Mouse (Mus musculus) MEL (cell line): ENCODE data around the gene Abcc10. TPM values are rescaled to one million over a fixed set of nuclear protein-coding genes. Genes with fewer than 3 reads are reported as not detected.

Experiments
- DNase-seq: peaks from one replicate; pipeline ENCODE4 v3.0.0; 2011; ENCODE audit warnings: low read depth, low spot score
- H3K27ac ChIP-seq: 2 replicates; pipeline ENCODE4 v1.5.1; 2012; ENCODE audit warnings: low read depth, mild to moderate bottlenecking, control low read depth, low read length, moderate library complexity; ENCODE audit not compliant: control insufficient read depth
- H3K27me3 ChIP-seq, 2 experiments: fragments of 150-350 bp in 1 of 2; sonication (generic) in 1 of 2; 2 replicates each; pipeline ENCODE4 v1.6.1; 2012; ENCODE audit warnings: low read length in 2 of 2, mild to moderate bottlenecking in 2 of 2, improper control_type of control experiment in 1 of 2, moderate library complexity in 1 of 2; ENCODE audit not compliant: insufficient read depth in 2 of 2, control insufficient read depth in 1 of 2
- H3K36me3 ChIP-seq, 2 experiments: 2 replicates each; pipeline ENCODE4 v1.6.1; 2012 to 2014; ENCODE audit warnings: low read length in 2 of 2, improper control_type of control experiment in 1 of 2, inconsistent platforms in 1 of 2, mild to moderate bottlenecking in 1 of 2; ENCODE audit not compliant: insufficient read depth in 2 of 2, control insufficient read depth in 1 of 2
- H3K4me1 ChIP-seq, 2 experiments: fragments of 150-350 bp in 1 of 2; sonication (generic) in 1 of 2; 2 replicates each; pipeline ENCODE4 v1.6.1; 2012; ENCODE audit warnings: low read length in 2 of 2, improper control_type of control experiment in 1 of 2, mild to moderate bottlenecking in 1 of 2; ENCODE audit not compliant: insufficient read depth in 2 of 2, control insufficient read depth in 1 of 2
- H3K4me3 ChIP-seq, 2 experiments: fragments of 150-350 bp in 1 of 2; sonication (generic) in 1 of 2; 2 replicates each; pipeline ENCODE4 v1.5.1; 2012; ENCODE audit warnings: low read depth in 2 of 2, low read length in 2 of 2, mild to moderate bottlenecking in 2 of 2, moderate library complexity in 2 of 2, control low read depth in 1 of 2, improper control_type of control experiment in 1 of 2; ENCODE audit not compliant: control insufficient read depth in 1 of 2, insufficient read depth in 1 of 2
- H3K79me2 ChIP-seq: 2 replicates; pipeline ENCODE4 v1.6.1; 2012; ENCODE audit warnings: mild to moderate bottlenecking, low read length, moderate library complexity; ENCODE audit not compliant: control insufficient read depth, poor library complexity, insufficient read depth
- H3K9ac ChIP-seq: 2 replicates; pipeline ENCODE4 v1.6.1; 2012; ENCODE audit warnings: low read depth, mild to moderate bottlenecking, control low read depth, low read length, moderate library complexity; ENCODE audit not compliant: control insufficient read depth, poor library complexity, severe bottlenecking
- H3K9me3 ChIP-seq: fragments of 150-350 bp; sonication (generic); replicated peaks from 2 replicates; pipeline ENCODE4 v1.6.1; 2012; ENCODE audit warnings: mild to moderate bottlenecking, low read length, improper control_type of control experiment, moderate library complexity; ENCODE audit not compliant: insufficient read depth
- CTCF ChIP-seq, 3 experiments: IDR thresholded peaks in 2 of 3; conservative IDR thresholded peaks in 1 of 3; 2 replicates each; pipeline ENCODE4 v1.5.1; 2011 to 2012; ENCODE audit warnings: low read length in 3 of 3, low read depth in 2 of 3, mild to moderate bottlenecking in 2 of 3, improper control_type of control experiment in 1 of 3, inconsistent platforms in 1 of 3, mixed read lengths in 1 of 3, moderate library complexity in 1 of 3; ENCODE audit not compliant: control insufficient read depth in 1 of 3, insufficient read depth in 1 of 3, poor library complexity in 1 of 3, severe bottlenecking in 1 of 3
- EP300 ChIP-seq, 2 experiments: IDR thresholded peaks; 2 replicates each; pipeline ENCODE4 v1.6.1; 2011; ENCODE audit warnings: improper control_type of control experiment in 2 of 2, low read length in 2 of 2, low read depth in 1 of 2, mild to moderate bottlenecking in 1 of 2
- ETS1 ChIP-seq: IDR thresholded peaks from 2 replicates; pipeline ENCODE4 v1.6.1; 2012; ENCODE audit warnings: low read depth, mild to moderate bottlenecking, inconsistent platforms, low read length, improper control_type of control experiment, moderate library complexity
- MAX ChIP-seq: IDR thresholded peaks from 2 replicates; pipeline ENCODE4 v1.6.1; 2011; ENCODE audit warnings: low read length, improper control_type of control experiment
- MAZ ChIP-seq: IDR thresholded peaks from 2 replicates; pipeline ENCODE4 v1.6.1; 2012; ENCODE audit warnings: low read depth, mild to moderate bottlenecking, inconsistent platforms, low read length, improper control_type of control experiment
- MXI1 ChIP-seq: IDR thresholded peaks from 2 replicates; pipeline ENCODE4 v1.6.1; 2011; ENCODE audit warnings: mild to moderate bottlenecking, low read depth, low read length, improper control_type of control experiment
- POLR2A ChIP-seq, 2 experiments: IDR thresholded peaks; 2 replicates each; pipeline ENCODE4 v1.6.1; 2011 to 2012; ENCODE audit warnings: low read length in 2 of 2, mild to moderate bottlenecking in 2 of 2, control low read depth in 1 of 2, improper control_type of control experiment in 1 of 2, low read depth in 1 of 2, moderate library complexity in 1 of 2; ENCODE audit not compliant: control insufficient read depth in 1 of 2, insufficient read depth in 1 of 2, poor library complexity in 1 of 2
- POLR2AphosphoS2 ChIP-seq: IDR thresholded peaks from 2 replicates; pipeline ENCODE4 v1.6.1; 2011; ENCODE audit warnings: low read length, improper control_type of control experiment
- POLR2AphosphoS5 ChIP-seq: IDR thresholded peaks from 2 replicates; pipeline ENCODE4 v1.6.1; 2012; ENCODE audit warnings: low read depth, borderline replicate concordance, mild to moderate bottlenecking, inconsistent platforms, low read length, moderate library complexity, mixed read lengths
- RAD21 ChIP-seq: IDR thresholded peaks from 2 replicates; pipeline ENCODE4 v1.6.1; 2011; ENCODE audit warnings: mild to moderate bottlenecking, low read depth, low read length, improper control_type of control experiment
- RCOR1 ChIP-seq: IDR thresholded peaks from 2 replicates; pipeline ENCODE4 v1.6.1; 2012; ENCODE audit warnings: low read depth, mild to moderate bottlenecking, inconsistent platforms, low read length, improper control_type of control experiment
- SMC3 ChIP-seq: IDR thresholded peaks from 2 replicates; pipeline ENCODE4 v1.6.1; 2011; ENCODE audit warnings: low read depth, low read length, improper control_type of control experiment
- USF1 ChIP-seq: IDR thresholded peaks from 2 replicates; pipeline ENCODE4 v1.6.1; 2014; ENCODE audit warnings: low read depth, mild to moderate bottlenecking, inconsistent platforms, low read length, improper control_type of control experiment, moderate library complexity
- USF2 ChIP-seq, 2 experiments: IDR thresholded peaks; 2 replicates each; pipeline ENCODE4 v1.6.1; 2011 to 2012; ENCODE audit warnings: improper control_type of control experiment in 2 of 2, low read length in 2 of 2, borderline replicate concordance in 1 of 2, inconsistent platforms in 1 of 2, low read depth in 1 of 2, mild to moderate bottlenecking in 1 of 2; ENCODE audit not compliant: insufficient read depth in 1 of 2
- ZC3H11A ChIP-seq: IDR thresholded peaks from 2 replicates; pipeline ENCODE4 v1.6.1; 2012; ENCODE audit warnings: low read depth, mild to moderate bottlenecking, inconsistent platforms, low read length, improper control_type of control experiment
- ZMIZ1 ChIP-seq: IDR thresholded peaks from 2 replicates; pipeline ENCODE4 v1.6.1; 2012; ENCODE audit warnings: low read depth, mild to moderate bottlenecking, inconsistent platforms, low read length, improper control_type of control experiment, moderate library complexity
- ZNF384 ChIP-seq: IDR thresholded peaks from 2 replicates; pipeline ENCODE4 v1.6.1; 2012; ENCODE audit warnings: low read depth, mild to moderate bottlenecking, inconsistent platforms, low read length, improper control_type of control experiment
- polyA plus RNA-seq, 2 experiments: library from polyadenylated mRNA; stranded (reverse) in 1 of 2; unstranded in 1 of 2; fragments of >175 nt in 1 of 2; fragments of >200 nt in 1 of 2; gene quantifications; 2 replicates each; pipeline versions ENCODE4 v1.2.1 to v1.2.4; 2012; ENCODE audit warnings: low replicate concordance in 2 of 2, low read depth in 1 of 2; ENCODE audit not compliant: insufficient read length in 2 of 2, insufficient read depth in 1 of 2, missing spikeins in 1 of 2
- total RNA-seq: library from RNA; depleted of rRNA; stranded (reverse); fragments of 300-350 nt; gene quantifications from 2 replicates; pipeline ENCODE4 v1.2.3, GENCODE M21; 2012

Gene Abcc10
- total and polyA plus RNA-seq, 3 experiments = 4.0 to 6.2 TPM; not detected in 1

DNA sequence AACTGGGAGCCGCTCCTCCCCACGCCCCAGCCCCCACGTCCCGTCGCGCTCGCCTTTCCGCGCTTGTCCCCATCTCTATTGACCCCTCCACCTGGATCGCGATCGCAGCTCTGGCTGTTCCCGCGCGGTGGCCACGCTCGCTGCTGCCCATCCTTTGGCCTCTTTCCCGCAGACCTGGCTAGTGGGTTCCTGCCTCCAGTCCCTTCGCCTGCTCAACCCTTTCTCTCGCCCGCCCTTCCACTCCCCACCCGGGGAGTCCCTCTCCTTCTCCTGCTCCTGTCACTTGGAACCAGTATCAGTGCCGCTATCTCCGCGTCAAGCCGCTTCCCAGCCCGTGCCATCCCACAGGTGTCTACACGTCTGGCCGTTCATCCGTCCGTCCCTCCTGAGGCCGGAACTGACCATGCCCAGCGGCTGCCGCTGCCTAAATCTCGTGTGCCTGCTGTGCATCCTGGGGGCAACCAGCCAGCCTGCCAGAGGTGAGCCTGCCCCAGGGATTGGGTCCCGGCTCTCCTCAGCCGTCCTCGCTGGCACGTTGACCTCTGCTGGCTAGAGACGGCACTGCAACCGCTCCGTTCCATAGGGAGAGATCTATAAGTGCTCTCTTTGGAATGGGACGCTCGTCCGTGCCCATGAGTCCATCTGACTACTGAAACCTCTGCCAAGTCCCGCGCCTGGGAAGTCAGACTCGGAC, 29.8 kb downstream of the Abcc10 start:
- Histone ChIP-seq H3K4me1 (no peaks in the 10 kb centered on the region), H3K27me3 (peaks cover 5 to 7% of the 10 kb centered on the region in 2 experiments), H3K27ac (no peak overlapping the region), H3K36me3 (no peaks in the 10 kb centered on the region), H3K9me3 (no peaks in the 10 kb centered on the region), H3K4me3 (no peak overlapping the region), H3K9ac (no peak overlapping the region), H3K79me2 (no peaks in the 10 kb centered on the region)
- DNase-seq = peak; percentile 52
- TF ChIP-seq RAD21 (peak; percentile 35), SMC3 (peak; percentile 66), CTCF (IDR thresholded peaks at IDR 0.05 in 2 of 3, conservative IDR thresholded peaks at IDR 0.05 in 1 of 3; ENCODE audit: control insufficient read depth in 1 of 3, insufficient read depth in 1 of 3, low read depth in 2 of 3, low read length in 3 of 3, poor library complexity in 1 of 3, severe bottlenecking in 1 of 3) (peak; percentile 62 to 83 (median 70)), POLR2AphosphoS2 (no peak)

DNA sequence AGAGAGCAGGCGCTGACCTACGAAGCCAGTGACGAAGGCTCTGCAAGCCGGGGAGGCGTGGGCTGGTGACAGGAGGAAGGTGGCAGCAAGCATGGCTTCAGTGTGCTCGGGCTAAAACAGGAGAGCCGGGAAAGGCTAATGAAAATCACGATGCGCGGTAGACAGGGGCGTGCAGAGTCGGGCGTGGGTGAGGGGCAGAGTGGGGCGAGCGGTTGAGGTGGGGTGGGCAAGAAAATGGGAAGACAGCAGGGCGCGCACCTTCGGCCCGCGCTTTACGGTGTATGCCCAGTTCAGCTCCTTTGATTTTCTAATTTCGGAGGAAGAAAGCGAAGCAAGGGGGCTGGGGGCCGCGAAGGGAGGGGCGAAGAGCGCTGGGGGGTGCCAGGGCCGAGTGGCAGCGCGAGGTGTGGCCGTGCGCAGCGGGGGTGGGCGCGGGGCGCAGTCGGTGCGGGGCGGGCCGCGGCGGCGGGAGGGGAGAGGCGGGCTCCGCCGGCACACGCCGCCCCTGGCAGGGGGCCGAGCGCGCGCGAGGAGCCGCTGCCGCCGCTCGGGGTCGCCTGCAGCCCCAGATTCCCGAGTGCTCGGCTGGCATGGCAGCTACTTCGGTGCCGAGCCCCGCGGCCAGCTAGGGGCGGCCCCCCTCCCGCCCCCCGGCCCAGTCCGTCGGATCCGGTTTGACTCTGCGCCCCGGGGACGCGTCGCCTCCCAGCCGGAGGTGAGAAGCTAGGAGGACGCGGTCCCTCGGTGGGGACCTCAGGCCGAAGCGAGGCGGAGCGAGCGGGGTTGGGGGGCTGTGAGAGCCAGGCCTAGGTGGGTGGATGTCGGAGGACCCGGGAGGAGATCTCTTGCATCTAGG, 30.6 kb downstream of the Abcc10 start, which contains the start of gene Dlk2:
TSS of gene Dlk2 (plus strand) at position 58 of the 856 bp plus-strand sequence.
- no peak within 1 kb of the TSS for H3K4me3 ChIP-seq
- no peaks in the 10 kb centered on the region for H3K79me2 ChIP-seq
- TF ChIP-seq MAX (no peak), ZC3H11A (no peak), ZNF384 (no peak), CTCF (IDR thresholded peaks at IDR 0.05 in 2 of 3, conservative IDR thresholded peaks at IDR 0.05 in 1 of 3; ENCODE audit: control insufficient read depth in 1 of 3, insufficient read depth in 1 of 3, low read depth in 2 of 3, low read length in 3 of 3, poor library complexity in 1 of 3, severe bottlenecking in 1 of 3) (no peak), POLR2AphosphoS5 (no peak), POLR2A (IDR thresholded peaks at IDR 0.05; ENCODE audit: control insufficient read depth in 1 of 2, insufficient read depth in 1 of 2, low read depth in 1 of 2, low read length in 2 of 2, poor library complexity in 1 of 2) (no peak), MAZ (no peak), EP300 (IDR thresholded peaks at IDR 0.05; ENCODE audit: low read depth in 1 of 2, low read length in 2 of 2) (no peak), RAD21 (no peak), ZMIZ1 (no peak), RCOR1 (no peak), ETS1 (no peak), USF2 (IDR thresholded peaks at IDR 0.05; ENCODE audit: borderline replicate concordance in 1 of 2, insufficient read depth in 1 of 2, low read depth in 1 of 2, low read length in 2 of 2) (no peak), USF1 (no peak), MXI1 (no peak)
- peaks cover 7 to 12% of the 10 kb centered on the region in 2 experiments for H3K27me3 ChIP-seq
- H3K9me3 ChIP-seq = no peaks in the 10 kb centered on the region
- no peak within 1 kb of the TSS for H3K27ac ChIP-seq
- no peak within 1 kb of the TSS for H3K9ac ChIP-seq
- no peak for DNase-seq
- H3K4me1 ChIP-seq = no peaks in the 10 kb centered on the region
- H3K36me3 ChIP-seq = no peaks in the 10 kb centered on the region
